Mouse (Mus musculus) central nervous system, embryonic 18 days (tissue): Measurements from ENCODE around the gene Ddit4l. TPM values are rescaled to one million over a fixed set of nuclear protein-coding genes. Genes with fewer than 3 reads are reported as not detected.

Experiments
- polyA plus RNA-seq: library from polyadenylated mRNA; depleted of rRNA; stranded (reverse); fragments of >200 nt; gene quantifications from 2 replicates; pipeline ENCODE4 v1.2.3, GENCODE M21; 2012; rRNA removed

The Ddit4l gene
- polyA plus RNA-seq, result 3.9 and 4.5 TPM in 2 replicates

DNA sequence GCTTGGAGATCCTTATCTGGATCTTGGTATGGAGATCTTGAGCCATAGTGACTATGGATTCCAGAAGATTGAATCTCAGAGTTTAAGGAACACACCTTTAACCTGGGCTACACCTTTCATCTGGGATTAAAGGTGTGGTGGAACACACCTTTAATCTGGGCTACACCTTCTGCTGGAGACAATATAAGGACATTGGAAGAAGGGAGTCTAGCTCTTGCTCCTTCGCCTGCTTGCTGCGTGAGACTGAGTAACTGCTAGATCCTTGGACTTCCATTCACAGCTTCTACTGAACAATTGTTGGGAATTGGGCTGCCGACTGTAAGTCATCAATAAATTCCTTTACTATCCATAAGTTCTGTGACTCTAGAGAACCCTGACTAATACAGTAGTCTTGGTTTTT is at the start of gene Ddit4l:
Gene Ddit4l (plus strand): TSS at position 301 of the 400 bp plus-strand sequence.

DNA sequence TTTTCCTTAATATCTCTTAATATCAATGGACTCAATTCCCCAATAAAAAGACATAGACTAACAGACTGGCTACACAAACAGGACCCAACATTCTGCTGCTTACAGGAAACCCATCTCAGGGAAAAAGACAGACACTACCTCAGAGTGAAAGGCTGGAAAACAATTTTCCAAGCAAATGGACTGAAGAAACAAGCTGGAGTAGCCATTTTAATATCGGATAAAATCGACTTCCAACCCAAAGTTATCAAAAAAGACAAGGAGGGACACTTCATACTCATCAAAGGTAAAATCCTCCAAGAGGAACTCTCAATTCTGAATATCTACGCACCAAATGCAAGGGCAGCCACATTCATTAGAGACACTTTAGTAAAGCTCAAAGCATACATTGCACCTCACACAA is 49.8 kb downstream of the Ddit4l start, which contains the start of gene Gm21962:
Gene Gm21962 (plus strand): TSS at position 301 of the 400 bp plus-strand sequence.

Other genes starting within 250 kb of the Ddit4l start
- not detected in 2 replicates for gene Gm21962, start 49.9 kb downstream of the Ddit4l start, polyA plus RNA-seq
- gene H2afz, start 242.9 kb downstream of the Ddit4l start, polyA plus RNA-seq, result 687 and 730 TPM in 2 replicates
- gene Dnajb14, start 246.1 kb downstream of the Ddit4l start, polyA plus RNA-seq, result 11.1 TPM in 2 replicates